Mouse (Mus musculus): ENCODE results near the gene Ccdc85c.
A peak's percentile ranks its signal among the peaks of the same experiment; 100 is the strongest.

- peak; percentile 71 for TF ChIP-seq CTCF (IDR thresholded peaks at IDR 0.05; ENCODE audit: low read depth)
- TF ChIP-seq EP300 (IDR thresholded peaks at IDR 0.05; ENCODE audit: low read depth) = no peak
These were observed 57.7 kb downstream of the Ccdc85c start for GRCm38 (mm10) chr12:108217572-108217971.
